Mouse (Mus musculus): Measurements from ENCODE around the gene Abl2. TPM values are rescaled to one million over a fixed set of nuclear protein-coding genes. Genes with fewer than 3 reads are reported as not detected.

Gene Abl2
- total and polyA plus RNA-seq, 3 experiments: 10.0 to 19.8 (median 15.5) TPM

DNA sequence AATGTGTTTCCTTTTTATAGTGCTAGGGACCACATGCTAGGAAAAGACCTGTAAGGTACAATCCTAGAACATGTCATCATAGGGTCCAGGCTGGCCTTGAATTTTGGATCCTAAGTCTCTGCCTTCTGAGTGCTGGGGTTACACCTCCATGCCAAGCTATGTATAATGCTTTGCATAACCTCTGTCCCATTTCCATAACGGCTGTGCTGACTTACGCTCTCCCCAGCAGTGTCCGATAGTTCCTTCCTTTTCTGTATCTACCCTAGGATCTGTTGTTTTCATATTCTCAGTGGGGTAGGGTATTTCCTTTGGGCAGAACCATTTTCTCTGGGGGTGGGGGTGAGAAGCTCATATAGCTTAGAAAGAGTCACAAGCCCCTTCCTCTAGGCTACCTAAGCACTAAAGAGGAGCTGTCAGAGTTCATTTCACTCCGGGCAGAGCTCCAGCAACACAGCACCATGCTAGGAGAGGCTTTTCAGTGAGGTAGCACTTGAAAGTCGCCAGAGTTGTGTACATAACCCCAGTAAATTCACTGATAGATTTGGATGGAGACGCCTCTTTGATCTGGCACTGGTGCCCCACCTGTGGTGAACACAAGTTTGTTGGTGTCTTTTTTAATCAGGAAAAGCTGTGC, 93.7 kb downstream of the Abl2 start:
- peak overlapping the region; percentile 9; the same call in 1 of the 2 replicates for H3K9ac ChIP-seq (ENCODE audit: insufficient read depth, low read depth)
- H3K4me1 ChIP-seq (ENCODE audit: control insufficient read depth in 1 of 2, insufficient read depth in 2 of 2): peaks cover 0 to 52% of the 10 kb centered on the region in 2 experiments; a peak in 3 of 4 replicates
- no peak overlapping the region for H3K4me3 ChIP-seq (replicated peaks in 1 of 3; ENCODE audit: low read depth in 2 of 3, low read length in 2 of 3, poor library complexity in 1 of 3)
- H3K27me3 ChIP-seq (replicated peaks): no peaks in the 10 kb centered on the region
- in situ Hi-C loops (cut with MboI; ENCODE audit: low pct_ligation_motif_present, low pct_unique_long_range_greater_than_20kb, low sequenced_read_pairs) (loop anchor here (10.0 kb wide), 1 partner anchor 62 kb away; the partner anchor contains the start of gene Fam20b), dilution Hi-C loops (cut with MboI; ENCODE audit: extremely low pct_ligation_motif_present, extremely low pct_unique_long_range_greater_than_20kb, low sequenced_read_pairs) (no loop called here)
- H3K9me3 ChIP-seq (replicated peaks; ENCODE audit: low read length): no peaks in the 10 kb centered on the region
- peaks cover 45 to 77% of the 10 kb centered on the region in 2 experiments for H3K36me3 ChIP-seq (replicated peaks in 1 of 2; ENCODE audit: control insufficient read depth in 1 of 2, insufficient read depth in 1 of 2, low read length in 1 of 2)
- peak; percentile 84 for DNase-seq (ENCODE audit: extremely low read depth)
- TF ChIP-seq IRF4 (IDR thresholded peaks at IDR 0.05; ENCODE audit: low read depth, low read length) (0 out of 2 replicates have a peak, but pooled peaks have one; percentile 3), MXI1 (IDR thresholded peaks at IDR 0.05; ENCODE audit: low read depth, low read length) (peak; percentile 20; the same call in 1 of the 2 replicates), PAX5 (IDR thresholded peaks at IDR 0.05; ENCODE audit: low read length) (no peak), POLR2AphosphoS2 (IDR thresholded peaks at IDR 0.05; ENCODE audit: low read depth, low read length) (peak; percentile 40; the same call in 1 of the 2 replicates), E2F4 (IDR thresholded peaks at IDR 0.05; ENCODE audit: insufficient replicate concordance, low read depth, low read length) (no peak), CHD2 (IDR thresholded peaks at IDR 0.05; ENCODE audit: low read length) (peak; percentile 21; the same call in 1 of the 2 replicates), EP300 (IDR thresholded peaks at IDR 0.05; ENCODE audit: low read length) (peak; percentile 36; the same call in 1 of the 2 replicates), TCF12 (IDR thresholded peaks at IDR 0.05; ENCODE audit: low read depth, low read length) (peak; percentile 52; the same call in 1 of the 2 replicates), ETS1 (conservative IDR thresholded peaks at IDR 0.05; ENCODE audit: low read depth, low read length) (peak; percentile 54), JUND (conservative IDR thresholded peaks at IDR 0.05; ENCODE audit: low read depth, low read length) (0 out of 2 replicates have a peak, but pooled peaks have one; percentile 19), BHLHE40 (IDR thresholded peaks at IDR 0.05; ENCODE audit: low read depth, low read length) (peak; percentile 23; the same call in 1 of the 2 replicates), USF1 (IDR thresholded peaks at IDR 0.05; ENCODE audit: low read depth, low read length) (no peak), MYC (IDR thresholded peaks at IDR 0.05; ENCODE audit: low read depth, low read length) (peak; percentile 46; the same call in 1 of the 2 replicates), CHD1 (IDR thresholded peaks at IDR 0.05; ENCODE audit: low read depth, low read length) (peak; percentile 93), ELF1 (IDR thresholded peaks at IDR 0.05; ENCODE audit: low read depth, low read length) (no peak), NELFE (IDR thresholded peaks at IDR 0.05; ENCODE audit: low read depth, low read length) (0 out of 2 replicates have a peak, but pooled peaks have one; percentile 22)
- H3K27ac ChIP-seq (ENCODE audit: insufficient read depth, low read depth): peak overlapping the region; percentile 94
- H3K4me2 ChIP-seq (ENCODE audit: insufficient read depth, low read depth, poor library complexity, severe bottlenecking): peak overlapping the region; percentile 33; the same call in 1 of the 2 replicates
- H3K79me2 ChIP-seq (replicated peaks; ENCODE audit: control insufficient read depth, extremely low read depth, insufficient read depth, poor library complexity, severe bottlenecking): no peaks in the 10 kb centered on the region

GRCm38 (mm10) chr1:156654735-156655530, 96.3 kb downstream of the Abl2 start:
- in situ Hi-C loops (cut with MboI; ENCODE audit: low pct_ligation_motif_present, low pct_unique_long_range_greater_than_20kb, low sequenced_read_pairs) (loop anchor here (10.0 kb wide), 1 partner anchor 60 kb away; the partner anchor contains the start of gene Fam20b), dilution Hi-C loops (cut with MboI; ENCODE audit: extremely low pct_ligation_motif_present, extremely low pct_unique_long_range_greater_than_20kb, low sequenced_read_pairs) (no loop called here)
- no peak overlapping the region for H3K4me2 ChIP-seq (ENCODE audit: insufficient read depth, low read depth, poor library complexity, severe bottlenecking)
- H3K4me3 ChIP-seq (replicated peaks in 1 of 3; ENCODE audit: low read depth in 2 of 3, low read length in 2 of 3, poor library complexity in 1 of 3): no peak overlapping the region
- no peak overlapping the region for H3K9ac ChIP-seq (ENCODE audit: insufficient read depth, low read depth)
- no peaks in the 10 kb centered on the region for H3K27me3 ChIP-seq (replicated peaks)
- H3K27ac ChIP-seq (ENCODE audit: insufficient read depth, low read depth): no peak overlapping the region
- no peaks in the 10 kb centered on the region for H3K9me3 ChIP-seq (replicated peaks; ENCODE audit: low read length)
- TF ChIP-seq ZNF384 (IDR thresholded peaks at IDR 0.05; ENCODE audit: low read depth, low read length) (no peak), JUND (conservative IDR thresholded peaks at IDR 0.05; ENCODE audit: low read depth, low read length) (no peak), MAX (IDR thresholded peaks at IDR 0.05; ENCODE audit: low read length) (no peak), SIN3A (IDR thresholded peaks at IDR 0.05; ENCODE audit: low read length) (no peak), POLR2A (IDR thresholded peaks at IDR 0.05; ENCODE audit: low read depth, low read length) (no peak), MYC (IDR thresholded peaks at IDR 0.05; ENCODE audit: low read depth, low read length) (no peak), GABPA (IDR thresholded peaks at IDR 0.05; ENCODE audit: insufficient replicate concordance, low read depth, low read length) (no peak), RAD21 (IDR thresholded peaks at IDR 0.05; ENCODE audit: low read depth, low read length) (no peak), USF2 (conservative IDR thresholded peaks at IDR 0.05; ENCODE audit: low read depth, low read length) (no peak), ELF1 (IDR thresholded peaks at IDR 0.05; ENCODE audit: low read depth, low read length) (no peak), TBP (conservative IDR thresholded peaks at IDR 0.05; ENCODE audit: low read depth, low read length) (no peak), UBTF (IDR thresholded peaks at IDR 0.05; ENCODE audit: low read depth, low read length) (no peak), MAFK (IDR thresholded peaks at IDR 0.05; ENCODE audit: insufficient replicate concordance, low read length) (no peak), NELFE (IDR thresholded peaks at IDR 0.05; ENCODE audit: low read depth, low read length) (no peak), IRF4 (IDR thresholded peaks at IDR 0.05; ENCODE audit: low read depth, low read length) (no peak), CTCF (conservative IDR thresholded peaks at IDR 0.05 in 1 of 2, IDR thresholded peaks at IDR 0.05 in 1 of 2; ENCODE audit: low read depth in 2 of 2, low read length in 2 of 2) (no peak), E2F4 (IDR thresholded peaks at IDR 0.05; ENCODE audit: insufficient replicate concordance, low read depth, low read length) (no peak), ETS1 (conservative IDR thresholded peaks at IDR 0.05; ENCODE audit: low read depth, low read length) (no peak)
- H3K79me2 ChIP-seq (replicated peaks; ENCODE audit: control insufficient read depth, extremely low read depth, insufficient read depth, poor library complexity, severe bottlenecking): no peaks in the 10 kb centered on the region
- peaks cover 3 to 75% of the 10 kb centered on the region in 2 experiments for H3K4me1 ChIP-seq (ENCODE audit: control insufficient read depth in 1 of 2, insufficient read depth in 2 of 2)
- no peak for DNase-seq (ENCODE audit: extremely low read depth)
- H3K36me3 ChIP-seq (replicated peaks in 1 of 2; ENCODE audit: control insufficient read depth in 1 of 2, insufficient read depth in 1 of 2, low read length in 1 of 2): peaks cover 57 to 79% of the 10 kb centered on the region in 2 experiments
